Mouse (Mus musculus) hindbrain, embryonic 12.5 days (tissue): ENCODE measurements at regions not wholly inside any gene's neighbourhood (a gene's known extent, or its start where the extent isn't known, plus 50 kb on each side); places are given as distances from the start of the nearest gene placed in this dataset.

Experiments used
- ATAC-seq: fragments of 200-750 bp; cut with Nextera tagmentation; 2 replicates; pipeline ENCODE4 v1.8.0; 2017; ENCODE audit warnings: moderate TSS enrichment; ENCODE audit not compliant: low FRiP score
- H3K27ac ChIP-seq: fragments of 300-500 bp; sonication (generic); 2 replicates; pipeline ENCODE4 v1.5.1; 2016; ENCODE audit warnings: mild to moderate bottlenecking
- H3K27me3 ChIP-seq: fragments of 300-500 bp; sonication (generic); 2 replicates; pipeline ENCODE4 v1.6.1; 2016; ENCODE audit warnings: mild to moderate bottlenecking
- H3K36me3 ChIP-seq: fragments of 300-500 bp; sonication (generic); 2 replicates; pipeline ENCODE4 v1.6.1; 2016; ENCODE audit warnings: mild to moderate bottlenecking
- H3K4me1 ChIP-seq: fragments of 300-500 bp; sonication (generic); 2 replicates; pipeline ENCODE4 v1.6.1; 2016
- H3K4me2 ChIP-seq: fragments of 300-500 bp; sonication (generic); replicated peaks from 2 replicates; pipeline ENCODE4 v1.6.1; 2016; ENCODE audit warnings: mild to moderate bottlenecking
- H3K4me3 ChIP-seq: fragments of 300-500 bp; sonication (generic); 2 replicates; pipeline ENCODE4 v1.5.1; 2016; ENCODE audit warnings: mild to moderate bottlenecking
- H3K9ac ChIP-seq: fragments of 300-500 bp; sonication (generic); 2 replicates; pipeline ENCODE4 v1.6.1; 2016; ENCODE audit warnings: mild to moderate bottlenecking, moderate library complexity
- H3K9me3 ChIP-seq: fragments of 300-500 bp; sonication (generic); replicated peaks from 2 replicates; pipeline ENCODE4 v1.6.1; 2016; ENCODE audit warnings: mild to moderate bottlenecking
- WGBS: fragments of 180-500 bp; shearing (Covaris S2); methylation state at CpG from one replicate; pipeline ENCODE4 v1.1.7; 2016; 5-methylcytosine and 5-hydroxymethylcytosine counted together

DNA sequence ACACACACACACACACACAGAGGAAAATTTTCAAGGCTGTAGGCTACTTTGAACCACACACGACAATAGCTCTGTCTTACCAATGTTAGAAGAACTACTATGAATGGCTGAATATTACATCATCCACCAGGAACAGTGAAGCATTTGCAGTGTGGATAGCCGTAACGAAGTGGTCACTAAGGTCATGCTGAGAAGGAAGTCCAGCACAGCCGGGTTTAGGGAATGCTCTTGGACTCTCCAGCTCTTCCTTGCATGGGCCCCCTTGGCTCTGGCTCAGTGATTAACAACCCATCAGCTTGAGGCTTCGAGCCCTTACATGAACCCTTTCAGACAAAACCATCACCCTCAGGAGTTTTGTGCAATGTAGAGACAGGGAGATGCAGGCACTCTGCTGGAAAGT is 245.3 kb downstream of the Adamts20 start:
- H3K4me2 ChIP-seq, result no peak overlapping the region
- WGBS, result 45% methylated on average over 5 of the region's 5 CpGs
- no peaks in the 10 kb centered on the region for H3K36me3 ChIP-seq
- H3K9me3 ChIP-seq, result no peaks in the 10 kb centered on the region
- H3K27me3 ChIP-seq, result no peaks in the 10 kb centered on the region
- no peak for ATAC-seq
- H3K27ac ChIP-seq, result no peak overlapping the region
- H3K4me3 ChIP-seq, result no peak overlapping the region
- H3K9ac ChIP-seq, result no peak overlapping the region
- peaks cover 5% of the 10 kb centered on the region for H3K4me1 ChIP-seq

GRCm38 (mm10) chr15:94216703-94217102 is 248.5 kb downstream of the Adamts20 start:
- H3K4me2 ChIP-seq, result no peak overlapping the region
- H3K27me3 ChIP-seq, result no peaks in the 10 kb centered on the region
- H3K9ac ChIP-seq, result no peak overlapping the region
- H3K27ac ChIP-seq, result no peak overlapping the region
- no peaks in the 10 kb centered on the region for H3K9me3 ChIP-seq
- WGBS, result 91% methylated on average over 2 of the region's 2 CpGs
- H3K4me1 ChIP-seq, result peaks cover 7% of the 10 kb centered on the region; the same call in 1 of the 2 replicates
- ATAC-seq, result no peak
- H3K36me3 ChIP-seq, result no peaks in the 10 kb centered on the region
- no peak overlapping the region for H3K4me3 ChIP-seq

- H3K27ac ChIP-seq, result no peak overlapping the region
- H3K9me3 ChIP-seq, result no peaks in the 10 kb centered on the region
- ATAC-seq, result no peak
- no peak overlapping the region for H3K4me3 ChIP-seq
- H3K4me1 ChIP-seq, result 0 out of 2 replicates have a peak, but pooled peaks cover 5% of the 10 kb centered on the region
- 39% methylated on average over 9 of the region's 9 CpGs for WGBS
- H3K36me3 ChIP-seq, result no peaks in the 10 kb centered on the region
- H3K4me2 ChIP-seq, result no peak overlapping the region
- H3K27me3 ChIP-seq, result no peaks in the 10 kb centered on the region
- H3K9ac ChIP-seq, result no peak overlapping the region
These were observed 250.8 kb downstream of the Adamts20 start for GRCm38 (mm10) chr15:94214440-94214839.

GRCm38 (mm10) chr15:94213393-94213792 is 251.8 kb downstream of the Adamts20 start:
- Histone ChIP-seq H3K27ac (no peak overlapping the region), H3K27me3 (no peaks in the 10 kb centered on the region), H3K36me3 (no peaks in the 10 kb centered on the region), H3K4me2 (no peak overlapping the region), H3K9ac (no peak overlapping the region), H3K9me3 (no peaks in the 10 kb centered on the region), H3K4me1 (0 out of 2 replicates have a peak, but pooled peaks cover 5% of the 10 kb centered on the region), H3K4me3 (no peak overlapping the region)
- WGBS, result 46% methylated on average over 4 of the region's 4 CpGs
- ATAC-seq, result no peak

DNA sequence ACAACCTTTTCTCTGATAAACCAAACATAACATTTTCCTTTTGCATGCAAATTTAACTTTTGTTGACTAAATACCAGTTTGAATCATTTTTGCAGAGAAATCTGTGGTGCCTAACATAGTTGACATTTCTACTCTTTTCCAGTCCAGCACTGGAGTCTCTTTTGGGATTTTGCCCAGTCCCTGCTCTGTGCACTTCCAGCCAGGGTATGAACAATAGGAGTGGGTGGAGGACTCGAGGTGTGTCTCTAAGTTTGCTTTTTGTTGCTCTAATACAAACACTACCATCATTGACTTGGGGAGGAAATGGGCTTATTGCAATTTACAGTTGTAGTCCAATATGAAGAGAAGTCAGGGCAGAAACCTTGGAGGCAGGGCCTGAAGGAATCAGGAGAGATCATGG is 256.7 kb downstream of the Adamts20 start:
- H3K27me3 ChIP-seq, result no peaks in the 10 kb centered on the region
- H3K36me3 ChIP-seq, result no peaks in the 10 kb centered on the region
- no peak overlapping the region for H3K4me3 ChIP-seq
- no peak overlapping the region for H3K4me2 ChIP-seq
- H3K27ac ChIP-seq, result no peak overlapping the region
- WGBS, result 59% methylated on average over 1 of the region's 1 CpGs
- H3K9me3 ChIP-seq, result no peaks in the 10 kb centered on the region
- H3K9ac ChIP-seq, result no peak overlapping the region
- H3K4me1 ChIP-seq, result no peaks in the 10 kb centered on the region
- no peak for ATAC-seq

- Histone ChIP-seq H3K27me3 (no peaks in the 10 kb centered on the region), H3K9ac (no peak overlapping the region), H3K9me3 (no peaks in the 10 kb centered on the region), H3K4me3 (no peak overlapping the region), H3K4me1 (no peaks in the 10 kb centered on the region), H3K4me2 (no peak overlapping the region), H3K36me3 (no peaks in the 10 kb centered on the region), H3K27ac (no peak overlapping the region)
- 88% methylated on average over 8 of the region's 8 CpGs for WGBS
- ATAC-seq, result no peak
These were observed 258.8 kb downstream of the Adamts20 start for GRCm38 (mm10) chr15:94206454-94206853.

- no peak for ATAC-seq
- Histone ChIP-seq H3K4me1 (no peaks in the 10 kb centered on the region), H3K36me3 (no peaks in the 10 kb centered on the region), H3K27ac (no peak overlapping the region), H3K9ac (no peak overlapping the region), H3K27me3 (no peaks in the 10 kb centered on the region), H3K4me3 (no peak overlapping the region), H3K4me2 (no peak overlapping the region), H3K9me3 (no peaks in the 10 kb centered on the region)
- 64% methylated on average over 11 of the region's 11 CpGs for WGBS
These were observed 259.8 kb downstream of the Adamts20 start for GRCm38 (mm10) chr15:94205309-94205893.

GRCm38 (mm10) chr15:94190081-94190488 is 275.1 kb downstream of the Adamts20 start:
- no peak overlapping the region for H3K27ac ChIP-seq
- H3K27me3 ChIP-seq, result no peaks in the 10 kb centered on the region
- H3K4me2 ChIP-seq, result no peak overlapping the region
- 50% methylated on average over 7 of the region's 7 CpGs for WGBS
- ATAC-seq, result no peak
- no peaks in the 10 kb centered on the region for H3K36me3 ChIP-seq
- H3K9me3 ChIP-seq, result no peaks in the 10 kb centered on the region
- H3K9ac ChIP-seq, result no peak overlapping the region
- H3K4me1 ChIP-seq, result peaks cover 4% of the 10 kb centered on the region; the same call in 1 of the 2 replicates
- H3K4me3 ChIP-seq, result no peak overlapping the region

DNA sequence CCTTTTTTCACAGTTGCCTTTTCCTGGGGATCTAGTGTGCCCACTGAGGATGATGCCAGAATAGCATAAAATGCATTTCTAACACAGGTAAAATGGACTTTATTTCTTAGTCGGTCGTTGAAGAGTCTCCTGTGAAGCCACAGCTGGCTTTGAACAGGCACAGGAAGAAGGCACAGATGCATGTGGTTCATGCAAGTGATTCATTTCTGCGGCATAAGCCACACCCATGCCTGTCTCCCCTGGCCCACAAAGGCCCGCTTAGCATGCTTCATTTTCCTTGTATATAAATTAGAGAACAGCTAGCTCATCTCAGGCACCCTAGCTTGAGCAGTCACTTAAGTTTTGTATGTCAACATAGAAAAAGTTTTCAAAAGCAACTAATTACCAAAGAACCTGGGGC is 277.6 kb downstream of the Adamts20 start:
- H3K4me1 ChIP-seq, result peaks cover 4% of the 10 kb centered on the region; the same call in 1 of the 2 replicates
- no peak overlapping the region for H3K4me3 ChIP-seq
- H3K36me3 ChIP-seq, result no peaks in the 10 kb centered on the region
- H3K27ac ChIP-seq, result no peak overlapping the region
- no peak overlapping the region for H3K4me2 ChIP-seq
- no peak for ATAC-seq
- H3K9ac ChIP-seq, result no peak overlapping the region
- 79% methylated on average over 4 of the region's 4 CpGs for WGBS
- no peaks in the 10 kb centered on the region for H3K9me3 ChIP-seq
- no peaks in the 10 kb centered on the region for H3K27me3 ChIP-seq

- no peak overlapping the region for H3K27ac ChIP-seq
- H3K9me3 ChIP-seq, result no peaks in the 10 kb centered on the region
- H3K4me1 ChIP-seq, result no peaks in the 10 kb centered on the region
- H3K4me2 ChIP-seq, result no peak overlapping the region
- 89% methylated on average over 6 of the region's 6 CpGs for WGBS
- H3K36me3 ChIP-seq, result no peaks in the 10 kb centered on the region
- no peak overlapping the region for H3K9ac ChIP-seq
- no peak for ATAC-seq
- H3K27me3 ChIP-seq, result no peaks in the 10 kb centered on the region
- no peak overlapping the region for H3K4me3 ChIP-seq
These were observed 281.4 kb downstream of the Adamts20 start for GRCm38 (mm10) chr15:94183663-94184375.

- no peak overlapping the region for H3K4me2 ChIP-seq
- H3K9me3 ChIP-seq, result no peaks in the 10 kb centered on the region
- no peak for ATAC-seq
These were observed 291.1 kb downstream of the Adamts20 start for GRCm38 (mm10) chr15:94174083-94174482.

DNA sequence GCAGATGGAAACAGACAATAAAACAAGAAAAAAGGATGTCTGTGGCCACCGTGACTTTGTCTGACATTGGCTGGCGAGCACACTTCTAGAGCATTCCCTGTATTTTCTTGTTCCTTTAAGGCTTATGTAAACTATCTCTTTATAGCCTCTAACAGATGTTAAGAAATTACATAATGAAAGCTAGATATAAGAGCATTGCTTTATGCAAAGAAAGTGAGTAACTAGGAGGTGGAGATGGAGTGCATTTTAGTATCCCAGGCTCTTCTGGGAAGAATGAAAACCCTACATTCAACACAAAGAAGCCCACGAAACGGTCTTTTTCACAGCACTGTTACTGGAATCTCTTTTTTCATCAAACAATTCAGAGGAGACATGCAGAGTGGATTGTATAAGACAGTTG is 304.4 kb downstream of the Adamts20 start:
- Histone ChIP-seq H3K4me2 (no peak overlapping the region), H3K27ac (no peak overlapping the region), H3K4me3 (no peak overlapping the region), H3K36me3 (no peaks in the 10 kb centered on the region), H3K9ac (no peak overlapping the region), H3K4me1 (no peaks in the 10 kb centered on the region), H3K27me3 (no peaks in the 10 kb centered on the region), H3K9me3 (no peaks in the 10 kb centered on the region)
- WGBS, result 89% methylated on average over 4 of the region's 4 CpGs
- ATAC-seq, result no peak

More at GRCm38 (mm10) chr15:94174083-94174482, 291.1 kb downstream of the Adamts20 start:
- Histone ChIP-seq H3K4me1 (no peaks in the 10 kb centered on the region), H3K27ac (no peak overlapping the region), H3K36me3 (no peaks in the 10 kb centered on the region), H3K9ac (no peak overlapping the region), H3K4me3 (no peak overlapping the region), H3K27me3 (no peaks in the 10 kb centered on the region)
- 83% methylated on average over 7 of the region's 7 CpGs for WGBS

GRCm38 (mm10) chr15:94139534-94139958 is 325.7 kb downstream of the Adamts20 start:
- H3K4me1 ChIP-seq, result peaks cover 7% of the 10 kb centered on the region; the same call in 1 of the 2 replicates
- no peak overlapping the region for H3K4me2 ChIP-seq
- ATAC-seq, result no peak
- no peaks in the 10 kb centered on the region for H3K27me3 ChIP-seq
- H3K36me3 ChIP-seq, result no peaks in the 10 kb centered on the region
- 69% methylated on average over 13 of the region's 13 CpGs for WGBS
- no peaks in the 10 kb centered on the region for H3K9me3 ChIP-seq
- no peak overlapping the region for H3K4me3 ChIP-seq
- no peak overlapping the region for H3K9ac ChIP-seq
- H3K27ac ChIP-seq, result no peak overlapping the region
